Mouse (Mus musculus) cortical plate, adult 2 months (tissue): Measurements from ENCODE around the gene Bcr. TPM values are rescaled to one million over a fixed set of nuclear protein-coding genes. Genes with fewer than 3 reads are reported as not detected.
A peak's percentile ranks its signal among the peaks of the same experiment; 100 is the strongest.

Experiments
- H3K27ac ChIP-seq: fragments of 200-500 bp; 2 replicates; pipeline ENCODE4 v1.5.1; 2012; ENCODE audit warnings: low read length, control low read depth, inconsistent platforms; ENCODE audit not compliant: insufficient read depth
- H3K4me1 ChIP-seq: fragments of 200-500 bp; 2 replicates; pipeline ENCODE4 v1.6.1; 2011; ENCODE audit warnings: low read length; ENCODE audit not compliant: control insufficient read depth, insufficient read depth
- H3K4me3 ChIP-seq: fragments of 200-500 bp; 2 replicates; pipeline ENCODE4 v1.5.1; 2011; ENCODE audit warnings: mild to moderate bottlenecking, low read length, control low read depth; ENCODE audit not compliant: insufficient read depth
- CTCF ChIP-seq: fragments of 200-500 bp; IDR thresholded peaks from 2 replicates; pipeline ENCODE4 v1.5.1; 2011; ENCODE audit warnings: mild to moderate bottlenecking, control low read depth, low read length; ENCODE audit not compliant: insufficient read depth; ENCODE audit errors: extremely low read depth
- POLR2A ChIP-seq: fragments of 200-500 bp; IDR thresholded peaks from 2 replicates; pipeline ENCODE4 v1.6.1; 2011; ENCODE audit warnings: mild to moderate bottlenecking, low read length, control low read depth; ENCODE audit not compliant: insufficient read depth; ENCODE audit errors: extremely low read depth
- polyA plus RNA-seq: library from polyadenylated mRNA; depleted of rRNA; stranded (reverse); fragments of >200 nt; gene quantifications from 2 replicates; pipeline ENCODE4 v1.2.3, GENCODE M21; 2012

Bcr gene
- polyA plus RNA-seq, 1 experiment, result 78.1 TPM

- TF ChIP-seq POLR2A, result no peak
- no peak for TF ChIP-seq CTCF
- Histone ChIP-seq H3K27ac (no peak overlapping the region), H3K4me1 (peaks cover 13% of the 10 kb centered on the region), H3K4me3 (peak overlapping the region; percentile 73)
These were observed 2.2 kb downstream of the Bcr start for GRCm38 (mm10) chr10:75062621-75063020.

DNA sequence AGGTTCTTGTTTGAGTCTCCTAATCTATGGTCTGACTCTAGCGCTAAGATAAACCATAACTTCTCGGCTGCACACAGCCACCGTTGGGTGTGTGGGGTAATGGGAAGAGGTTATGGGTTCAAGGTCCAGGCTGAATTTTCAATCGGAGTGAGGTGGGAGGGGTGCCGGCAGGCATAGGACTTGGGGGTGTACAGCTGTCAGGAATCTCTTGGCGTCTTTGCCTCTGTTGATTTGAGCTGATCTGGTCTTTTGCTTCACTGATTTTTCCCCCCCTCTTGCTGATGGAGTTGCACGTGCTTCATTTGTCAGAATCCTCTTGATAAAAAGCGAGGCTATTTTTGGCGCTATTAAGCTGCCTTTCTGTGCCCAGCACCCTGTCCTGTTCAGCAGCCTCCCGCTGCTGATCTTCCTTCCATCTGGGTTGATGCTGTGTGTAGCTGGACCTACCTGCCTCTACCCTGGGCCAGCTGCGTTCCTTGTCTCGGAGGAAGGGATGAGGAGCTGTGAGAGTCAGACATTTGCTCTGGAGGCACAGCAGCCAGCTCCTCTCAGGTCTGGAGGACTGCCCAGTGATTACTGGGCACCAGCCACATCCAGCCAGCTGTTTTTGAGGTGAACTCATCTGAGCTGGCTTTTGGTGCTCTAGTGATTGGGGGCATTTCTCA lies 3.0 kb downstream of the Bcr start:
- Histone ChIP-seq H3K4me3 (peak overlapping the region; percentile 73), H3K4me1 (peaks cover 13% of the 10 kb centered on the region), H3K27ac (no peak overlapping the region)
- no peak for TF ChIP-seq POLR2A
- TF ChIP-seq CTCF, result no peak

DNA sequence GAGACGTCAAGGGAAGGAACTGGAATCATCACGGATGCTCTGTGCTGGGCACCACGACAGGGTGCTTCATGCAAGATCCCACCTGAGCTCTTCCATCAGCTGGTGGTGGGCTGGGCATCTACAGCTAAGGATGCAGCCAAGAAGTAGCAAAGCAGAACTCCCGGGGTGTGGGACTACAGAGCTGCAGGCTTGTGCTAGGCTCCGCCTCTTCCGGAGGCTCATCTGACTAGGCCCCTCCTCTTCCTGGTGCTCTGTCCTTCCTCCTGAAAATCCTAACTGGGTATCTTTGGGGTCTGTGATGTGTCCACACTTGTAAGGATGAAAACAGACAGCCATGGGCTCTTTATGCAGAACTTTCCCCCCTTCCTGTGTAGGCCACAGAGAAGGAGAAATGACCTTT lies 5.3 kb downstream of the Bcr start:
- TF ChIP-seq CTCF, result no peak
- no peak for TF ChIP-seq POLR2A
- H3K4me1 ChIP-seq, result peaks cover 20% of the 10 kb centered on the region
- H3K4me3 ChIP-seq, result no peak overlapping the region
- H3K27ac ChIP-seq, result no peak overlapping the region

- Histone ChIP-seq H3K27ac (no peak overlapping the region), H3K4me1 (peaks cover 20% of the 10 kb centered on the region), H3K4me3 (no peak overlapping the region)
- TF ChIP-seq CTCF (no peak), POLR2A (no peak)
These were observed 7.1 kb downstream of the Bcr start for GRCm38 (mm10) chr10:75067446-75067845.

- TF ChIP-seq CTCF (no peak), POLR2A (no peak)
- H3K27ac ChIP-seq, result no peak overlapping the region
- no peak overlapping the region for H3K4me3 ChIP-seq
- H3K4me1 ChIP-seq, result peaks cover 16% of the 10 kb centered on the region
These were observed 7.7 kb downstream of the Bcr start for GRCm38 (mm10) chr10:75068086-75068485.

- H3K27ac ChIP-seq, result no peak overlapping the region
These were observed 8.4 kb downstream of the Bcr start for GRCm38 (mm10) chr10:75068624-75069328.

DNA sequence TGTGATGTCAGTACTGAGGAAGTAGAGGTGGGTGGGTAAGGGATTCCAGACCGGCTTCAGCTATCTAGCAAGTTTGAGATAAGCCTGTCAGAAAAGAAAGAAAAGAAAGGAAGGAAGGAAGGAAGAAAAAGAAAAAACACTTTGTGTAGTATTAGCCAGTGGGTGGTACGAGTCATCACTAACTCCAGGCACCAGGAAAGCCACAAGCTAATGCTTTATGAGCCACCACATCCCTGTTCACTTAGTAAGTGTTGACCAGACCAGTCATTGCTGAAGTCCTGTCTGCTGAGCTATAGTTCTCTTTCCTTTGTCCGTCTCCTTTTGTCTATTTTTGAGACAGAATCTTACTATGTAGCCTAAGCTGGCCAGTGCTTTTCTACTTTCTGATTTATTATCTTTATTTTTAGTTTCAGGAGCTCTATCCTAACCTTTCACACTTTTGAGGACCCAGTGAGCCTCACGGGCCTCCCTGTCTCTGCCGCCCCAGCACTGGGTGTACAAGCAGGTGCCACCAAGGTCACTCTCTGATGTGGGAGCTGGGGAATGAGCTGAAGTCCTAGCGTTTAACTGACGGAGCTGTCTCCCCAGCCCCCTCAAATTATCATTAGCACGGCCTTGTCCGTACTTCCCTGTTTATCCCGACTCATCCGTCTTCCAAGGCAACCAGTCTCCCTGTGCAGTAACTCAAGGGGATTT lies 10.0 kb downstream of the Bcr start:
- Histone ChIP-seq H3K4me3 (no peak overlapping the region), H3K27ac (no peak overlapping the region), H3K4me1 (peaks cover 13% of the 10 kb centered on the region)
- TF ChIP-seq CTCF (no peak), POLR2A (no peak)

More at GRCm38 (mm10) chr10:75068624-75069328, 8.4 kb downstream of the Bcr start:
- Histone ChIP-seq H3K4me1 (peaks cover 15% of the 10 kb centered on the region), H3K4me3 (no peak overlapping the region)
- no peak for TF ChIP-seq POLR2A
- no peak for TF ChIP-seq CTCF

- no peak overlapping the region for H3K4me3 ChIP-seq
- peaks cover 6% of the 10 kb centered on the region for H3K4me1 ChIP-seq
- no peak for TF ChIP-seq POLR2A
- TF ChIP-seq CTCF, result no peak
- H3K27ac ChIP-seq, result no peak overlapping the region
These were observed 15.3 kb downstream of the Bcr start for GRCm38 (mm10) chr10:75075665-75076064.

DNA sequence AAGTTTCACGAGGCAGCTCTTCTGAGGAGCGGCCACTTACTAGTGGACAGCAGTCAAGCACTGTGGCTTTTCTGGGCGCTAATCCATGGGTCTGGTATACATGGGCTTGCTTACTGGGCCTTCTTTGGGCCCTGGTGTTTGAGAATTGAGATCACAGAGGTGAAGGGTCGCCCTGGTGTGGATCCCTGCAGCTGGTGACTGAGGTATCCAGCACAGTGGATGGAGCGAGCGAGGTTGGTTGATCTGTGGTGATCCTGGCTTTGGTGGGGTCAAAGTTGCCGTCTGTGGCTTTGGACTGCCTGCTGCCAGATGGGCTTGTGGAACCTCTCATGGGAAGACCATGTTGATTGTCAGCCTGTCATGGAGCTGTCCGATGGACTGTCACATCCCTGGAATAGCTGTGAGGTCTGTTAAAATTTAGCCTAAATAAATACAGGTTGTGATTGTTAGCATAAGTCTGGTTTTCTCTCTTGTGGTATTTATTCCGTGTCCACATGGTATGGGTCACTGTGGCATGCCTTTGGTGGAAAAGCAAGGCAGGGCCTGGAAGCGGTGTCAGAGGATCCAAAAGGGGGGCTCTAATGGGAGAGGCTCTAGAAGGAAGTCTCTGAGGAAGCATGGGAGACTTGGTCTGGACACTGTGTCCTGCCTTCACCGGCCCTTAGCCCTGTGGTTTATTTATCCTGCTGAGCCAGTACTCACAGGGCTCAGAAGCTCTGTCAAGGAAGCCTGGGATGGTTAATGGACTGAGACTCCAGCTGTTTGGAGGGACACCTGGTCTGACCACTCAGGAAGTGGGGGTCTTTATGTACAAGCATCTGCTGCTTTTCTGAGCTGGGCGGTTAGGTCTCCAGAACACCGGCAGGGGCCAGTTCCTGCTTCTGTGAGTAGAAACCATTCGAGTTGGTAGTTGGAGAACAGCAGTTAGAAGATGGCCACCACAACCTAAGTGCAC lies 18.1 kb downstream of the Bcr start:
- Histone ChIP-seq H3K27ac (no peak overlapping the region), H3K4me3 (no peak overlapping the region), H3K4me1 (peaks cover 6% of the 10 kb centered on the region)
- TF ChIP-seq POLR2A (no peak), CTCF (no peak)
